Mouse (Mus musculus) intestine, embryonic 15.5 days (tissue): ENCODE data around the gene Tubg1. TPM values are rescaled to one million over a fixed set of nuclear protein-coding genes. Genes with fewer than 3 reads are reported as not detected.

Experiments
- ATAC-seq: fragments of 200-750 bp; cut with Nextera tagmentation; 2 replicates; pipeline ENCODE4 v1.8.0; 2017; ENCODE audit warnings: moderate TSS enrichment, moderate library complexity
- H3K27ac ChIP-seq: fragments of 300-500 bp; sonication (generic); 2 replicates; pipeline ENCODE4 v1.5.1; 2015; ENCODE audit warnings: mild to moderate bottlenecking, inconsistent platforms
- H3K27me3 ChIP-seq: fragments of 300-500 bp; sonication (generic); replicated peaks from 2 replicates; pipeline ENCODE4 v1.6.1; 2015; ENCODE audit warnings: inconsistent platforms
- H3K36me3 ChIP-seq: fragments of 300-500 bp; sonication (generic); 2 replicates; pipeline ENCODE4 v1.6.1; 2015; ENCODE audit warnings: inconsistent platforms
- H3K4me1 ChIP-seq: fragments of 300-500 bp; sonication (generic); replicated peaks from 2 replicates; pipeline ENCODE4 v1.6.1; 2015; ENCODE audit warnings: inconsistent platforms
- H3K4me2 ChIP-seq: fragments of 300-500 bp; sonication (generic); replicated peaks from 2 replicates; pipeline ENCODE4 v1.6.1; 2015; ENCODE audit warnings: mild to moderate bottlenecking, inconsistent platforms
- H3K4me3 ChIP-seq: fragments of 300-500 bp; sonication (generic); replicated peaks from 2 replicates; pipeline ENCODE4 v1.5.1; 2015; ENCODE audit warnings: inconsistent platforms
- H3K9ac ChIP-seq: fragments of 300-500 bp; sonication (generic); 2 replicates; pipeline ENCODE4 v1.6.1; 2015; ENCODE audit warnings: inconsistent platforms
- H3K9me3 ChIP-seq: fragments of 300-500 bp; sonication (generic); 2 replicates; pipeline ENCODE4 v1.6.1; 2016; ENCODE audit warnings: inconsistent platforms
- WGBS: fragments of 180-500 bp; shearing (Covaris S2); methylation state at CpG from one replicate; pipeline ENCODE4 v1.1.7; 2015; 5-methylcytosine and 5-hydroxymethylcytosine counted together
- polyA plus RNA-seq: library from polyadenylated mRNA; unstranded; fragments of >200 nt; fragmentation: Nextera tagmentation; extraction: Ambion mirVana; gene quantifications from 2 replicates; pipeline ENCODE4 v1.2.1, GENCODE M21; 2015

Tubg1 gene
- polyA plus RNA-seq = 58.7 and 59.2 TPM in 2 replicates

DNA sequence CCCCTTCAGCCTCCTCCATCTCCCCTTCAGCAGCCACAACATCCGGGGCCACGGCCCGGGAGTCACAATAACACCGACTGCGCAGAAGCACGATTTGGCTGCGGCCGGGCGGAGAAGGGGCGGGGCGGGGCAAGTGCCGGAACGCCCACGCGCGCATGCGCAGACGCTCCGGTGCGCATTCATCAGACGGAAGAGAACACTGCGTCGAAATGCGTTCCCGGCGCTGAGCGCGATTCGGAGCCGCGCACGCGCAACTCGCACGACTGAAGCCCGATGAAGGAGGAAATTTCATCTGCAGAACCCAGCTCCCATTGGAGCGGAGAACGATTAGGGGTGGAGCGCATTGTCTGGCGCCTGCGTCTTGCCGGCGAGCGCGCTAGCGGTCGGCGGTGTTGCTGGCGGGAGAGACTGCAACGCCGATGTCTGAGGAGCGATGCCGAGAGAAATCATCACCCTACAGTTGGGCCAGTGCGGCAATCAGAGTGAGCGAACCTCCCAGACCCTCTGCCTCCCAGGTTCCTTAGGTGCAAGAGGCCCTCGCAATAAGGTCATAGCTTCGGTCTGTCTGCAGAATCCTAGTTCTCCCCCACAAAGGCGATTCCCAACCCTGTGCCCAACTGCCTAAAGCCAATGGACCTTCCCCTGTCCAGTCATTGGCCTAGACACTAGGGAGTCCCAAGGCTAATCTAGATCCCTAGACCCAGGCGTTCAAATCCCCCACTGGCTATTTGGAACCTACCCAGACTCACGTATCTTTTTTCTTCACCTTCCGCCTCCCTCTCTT, at the start of gene Tubg1, which contains the start of gene Retreg3:
Tubg1 (plus strand) TSS at position 178 of the 784 bp plus-strand sequence.
Retreg3 (minus strand) TSS at position 133 of the 784 bp plus-strand sequence.
- under 1% methylated on average over 61 of the region's 61 CpGs for WGBS

DNA sequence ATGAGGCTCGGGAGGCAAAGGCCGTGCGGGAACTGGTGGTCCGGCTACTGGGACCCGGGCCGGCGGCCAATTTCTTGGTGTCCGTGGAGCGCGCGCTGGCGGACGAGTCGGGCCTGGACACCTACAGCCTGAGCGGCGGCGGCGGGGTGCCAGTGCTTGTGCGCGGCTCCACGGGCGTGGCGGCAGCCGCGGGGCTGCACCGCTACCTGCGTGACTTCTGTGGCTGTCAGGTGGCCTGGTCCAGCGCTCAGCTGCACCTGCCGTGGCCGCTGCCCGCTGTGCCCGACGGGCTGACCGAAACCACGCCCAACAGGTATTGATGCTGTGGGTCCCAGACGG, 49.6 kb upstream of the Tubg1 start:
- 0% methylated on average over 36 of the region's 36 CpGs for WGBS
- ATAC-seq = peak; percentile 77
- Histone ChIP-seq H3K4me2 (peak overlapping the region; percentile 99), H3K27ac (no peak overlapping the region), H3K27me3 (no peaks in the 10 kb centered on the region; the same call in 1 of the 2 replicates), H3K4me3 (peak overlapping the region; percentile 77), H3K36me3 (no peaks in the 10 kb centered on the region), H3K9ac (peak overlapping the region; percentile 82), H3K4me1 (peaks cover 16% of the 10 kb centered on the region; the same call in 1 of the 2 replicates), H3K9me3 (no peaks in the 10 kb centered on the region)

More for the DNA sequence above, at the start of gene Tubg1, which contains the start of gene Retreg3:
- 0 out of 2 replicates have a peak, but pooled peaks cover 6% of the 10 kb centered on the region for H3K36me3 ChIP-seq
- peaks cover 18% of the 10 kb centered on the region for H3K4me1 ChIP-seq
- no peaks in the 10 kb centered on the region for H3K9me3 ChIP-seq
- H3K9ac ChIP-seq = peak within 1 kb of the TSS; percentile 95
- no peaks in the 10 kb centered on the region for H3K27me3 ChIP-seq
- H3K4me2 ChIP-seq = peak within 1 kb of the TSS; percentile 86
- peak within 1 kb of the TSS; percentile 95 for H3K4me3 ChIP-seq
- peak; percentile 98 for ATAC-seq
- peak within 1 kb of the TSS; percentile 87 for H3K27ac ChIP-seq

DNA sequence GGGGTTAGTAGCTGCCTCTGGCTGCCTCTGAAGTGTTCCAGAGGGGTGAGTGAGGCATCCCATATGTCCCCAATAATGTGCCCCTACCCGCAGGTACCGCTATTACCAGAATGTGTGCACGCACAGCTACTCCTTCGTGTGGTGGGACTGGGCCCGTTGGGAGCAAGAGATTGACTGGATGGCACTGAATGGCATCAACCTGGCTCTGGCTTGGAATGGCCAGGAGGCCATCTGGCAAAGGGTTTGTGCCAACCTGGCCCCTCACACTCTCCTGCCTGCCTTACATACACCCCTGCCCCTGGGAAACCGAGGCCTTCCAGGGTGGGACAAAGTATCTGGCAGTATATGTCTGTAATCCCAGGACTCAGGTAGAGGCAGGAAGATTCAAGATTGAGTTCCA, 48.8 kb upstream of the Tubg1 start:
- H3K4me2 ChIP-seq = peak overlapping the region; percentile 99
- ATAC-seq = no peak
- WGBS = 79% methylated on average over 6 of the region's 6 CpGs
- peaks cover 16% of the 10 kb centered on the region; the same call in 1 of the 2 replicates for H3K4me1 ChIP-seq
- no peaks in the 10 kb centered on the region for H3K36me3 ChIP-seq
- no peaks in the 10 kb centered on the region; the same call in 1 of the 2 replicates for H3K27me3 ChIP-seq
- no peak overlapping the region for H3K9ac ChIP-seq
- no peak overlapping the region for H3K27ac ChIP-seq
- peak overlapping the region; percentile 77; the same call in 1 of the 2 replicates for H3K4me3 ChIP-seq
- no peaks in the 10 kb centered on the region for H3K9me3 ChIP-seq

DNA sequence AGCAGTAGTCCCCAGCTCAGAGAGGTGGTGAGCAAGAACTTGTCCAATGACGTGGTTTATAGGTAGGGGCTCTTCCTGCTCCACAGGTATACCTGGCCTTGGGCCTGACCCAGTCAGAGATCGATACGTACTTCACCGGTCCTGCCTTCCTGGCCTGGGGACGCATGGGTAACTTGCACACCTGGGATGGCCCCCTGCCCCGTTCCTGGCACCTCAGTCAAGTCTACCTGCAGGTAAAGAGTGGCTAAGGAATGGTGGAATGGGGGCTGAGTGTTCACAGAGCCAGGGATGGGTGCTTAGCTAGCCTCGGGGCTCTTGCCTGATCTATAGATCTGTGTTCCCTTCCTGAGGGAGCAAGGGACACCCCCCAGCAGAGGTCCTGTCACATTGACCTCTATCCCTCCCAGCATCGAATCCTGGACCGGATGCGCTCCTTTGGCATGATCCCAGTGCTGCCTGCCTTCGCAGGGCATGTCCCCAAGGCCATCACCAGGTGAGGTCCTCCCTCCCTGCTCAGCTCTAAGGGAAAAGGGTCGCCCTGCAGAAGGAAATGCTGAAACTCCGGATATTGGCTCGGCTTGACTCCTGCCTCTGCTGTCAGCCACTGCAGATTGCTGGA, 47.8 kb upstream of the Tubg1 start:
- Histone ChIP-seq H3K4me2 (no peak overlapping the region), H3K27ac (no peak overlapping the region), H3K4me1 (peaks cover 11% of the 10 kb centered on the region; the same call in 1 of the 2 replicates), H3K36me3 (no peaks in the 10 kb centered on the region), H3K9me3 (no peaks in the 10 kb centered on the region), H3K4me3 (no peak overlapping the region), H3K27me3 (no peaks in the 10 kb centered on the region; the same call in 1 of the 2 replicates), H3K9ac (no peak overlapping the region)
- 72% methylated on average over 14 of the region's 14 CpGs for WGBS
- no peak for ATAC-seq

DNA sequence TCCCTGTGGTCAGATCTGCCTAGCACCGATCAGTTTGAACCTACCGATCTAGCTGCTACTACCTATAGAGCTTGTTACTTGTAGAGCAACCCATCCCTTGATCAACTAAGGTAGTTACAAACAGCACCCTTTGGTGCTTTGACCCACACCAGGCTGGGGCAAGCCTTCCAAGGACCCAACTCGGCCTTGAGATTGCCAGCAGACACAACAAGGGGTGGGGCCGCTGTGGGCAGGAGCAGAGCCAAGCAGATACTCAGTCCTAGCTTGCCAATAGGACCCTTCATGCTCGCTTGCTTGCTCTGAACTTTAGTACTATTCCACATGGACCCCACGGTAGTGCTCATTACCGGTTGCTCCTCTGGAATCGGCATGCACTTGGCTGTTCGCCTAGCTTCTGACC, 41.6 kb upstream of the Tubg1 start, which contains the start of gene Hsd17b1:
Hsd17b1 (plus strand) TSS at position 291 of the 400 bp plus-strand sequence.
- Histone ChIP-seq H3K9me3 (no peaks in the 10 kb centered on the region), H3K4me2 (no peak within 1 kb of the TSS), H3K9ac (no peak within 1 kb of the TSS), H3K4me1 (peaks cover 4% of the 10 kb centered on the region), H3K36me3 (no peaks in the 10 kb centered on the region), H3K27ac (no peak within 1 kb of the TSS), H3K27me3 (peaks cover 39% of the 10 kb centered on the region), H3K4me3 (no peak within 1 kb of the TSS)
- no peak for ATAC-seq
- WGBS = 75% methylated on average over 9 of the region's 9 CpGs

DNA sequence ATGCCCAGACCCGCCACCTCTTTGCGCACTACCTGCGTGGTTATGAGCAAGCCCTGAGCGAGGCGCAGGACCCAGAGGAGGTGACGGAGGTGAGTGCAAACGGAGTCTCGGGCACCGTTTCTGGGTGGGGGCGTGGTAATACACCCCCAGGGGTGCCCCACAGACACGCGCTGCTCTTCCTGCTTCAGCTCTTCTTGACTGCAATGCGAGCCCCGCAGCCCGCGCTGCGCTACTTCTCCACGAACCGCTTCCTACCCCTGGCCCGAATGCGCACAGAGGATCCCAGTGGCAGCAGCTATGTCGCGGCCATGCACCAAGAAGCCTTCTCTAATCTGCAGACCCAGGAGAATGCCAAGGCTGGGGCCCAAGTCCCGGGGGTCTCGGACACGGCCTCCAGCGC, 40.0 kb upstream of the Tubg1 start:
- H3K36me3 ChIP-seq = no peaks in the 10 kb centered on the region
- peaks cover 39% of the 10 kb centered on the region for H3K27me3 ChIP-seq
- H3K4me2 ChIP-seq = peak overlapping the region; percentile 45
- peaks cover 15% of the 10 kb centered on the region for H3K4me1 ChIP-seq
- H3K4me3 ChIP-seq = peak overlapping the region; percentile 2
- 4% methylated on average over 27 of the region's 27 CpGs for WGBS
- no peak for ATAC-seq
- H3K9me3 ChIP-seq = no peaks in the 10 kb centered on the region
- H3K27ac ChIP-seq = no peak overlapping the region
- H3K9ac ChIP-seq = no peak overlapping the region

DNA sequence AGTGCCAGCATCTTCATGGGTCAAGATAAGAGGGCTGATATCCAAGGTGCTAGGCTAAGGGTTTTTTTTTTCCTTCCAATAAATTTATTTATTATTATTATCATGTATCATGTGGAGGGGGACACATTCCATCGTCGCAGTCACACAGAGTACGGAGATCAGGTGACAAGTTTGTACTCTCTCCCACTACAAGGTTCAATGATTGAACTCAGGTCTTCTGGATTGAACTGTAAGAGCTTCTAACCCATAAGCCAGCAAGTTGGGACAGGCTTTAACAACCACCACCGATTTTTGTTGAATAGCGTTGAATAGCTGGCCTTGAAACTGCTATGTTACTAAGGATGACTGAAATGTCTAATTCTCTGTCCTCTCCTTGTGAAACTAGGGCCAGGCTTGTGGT, 39.3 kb upstream of the Tubg1 start:
- no peaks in the 10 kb centered on the region for H3K9me3 ChIP-seq
- H3K4me2 ChIP-seq = no peak overlapping the region
- H3K9ac ChIP-seq = no peak overlapping the region
- H3K36me3 ChIP-seq = no peaks in the 10 kb centered on the region
- WGBS = 73% methylated on average over 5 of the region's 5 CpGs
- no peak for ATAC-seq
- no peak overlapping the region for H3K27ac ChIP-seq
- H3K27me3 ChIP-seq = peaks cover 39% of the 10 kb centered on the region
- peaks cover 15% of the 10 kb centered on the region for H3K4me1 ChIP-seq
- no peak overlapping the region for H3K4me3 ChIP-seq

DNA sequence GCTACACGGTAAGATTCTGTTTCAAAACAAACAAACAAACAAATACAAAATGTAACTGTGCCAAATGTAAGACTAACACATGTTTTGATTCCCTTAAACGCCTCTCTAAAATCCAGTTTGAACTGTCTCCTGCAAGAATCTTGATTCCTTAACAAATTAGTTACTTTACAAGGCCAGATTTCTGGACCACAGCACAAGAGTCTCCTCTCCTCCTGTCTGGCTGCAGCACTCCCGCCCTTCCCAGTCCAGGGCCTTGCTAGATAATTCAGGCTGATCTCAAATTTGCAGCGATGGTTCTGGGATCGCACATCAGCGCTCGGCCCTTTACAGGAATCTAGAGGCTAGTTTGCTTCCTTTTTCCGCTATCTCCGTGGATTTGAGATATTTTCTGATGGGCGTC, 38.1 kb upstream of the Tubg1 start:
- peak overlapping the region; percentile 83 for H3K4me3 ChIP-seq
- H3K9me3 ChIP-seq = no peaks in the 10 kb centered on the region
- H3K27ac ChIP-seq = peak overlapping the region; percentile 81; the same call in 1 of the 2 replicates
- 6% methylated on average over 10 of the region's 10 CpGs for whole genome bisulfite sequencing
- peak overlapping the region; percentile 17; the same call in 1 of the 2 replicates for H3K9ac ChIP-seq
- peaks cover 27% of the 10 kb centered on the region for H3K4me1 ChIP-seq
- peaks cover 39% of the 10 kb centered on the region for H3K27me3 ChIP-seq
- no peak for ATAC-seq
- H3K4me2 ChIP-seq = peak overlapping the region; percentile 97
- H3K36me3 ChIP-seq = no peaks in the 10 kb centered on the region

DNA sequence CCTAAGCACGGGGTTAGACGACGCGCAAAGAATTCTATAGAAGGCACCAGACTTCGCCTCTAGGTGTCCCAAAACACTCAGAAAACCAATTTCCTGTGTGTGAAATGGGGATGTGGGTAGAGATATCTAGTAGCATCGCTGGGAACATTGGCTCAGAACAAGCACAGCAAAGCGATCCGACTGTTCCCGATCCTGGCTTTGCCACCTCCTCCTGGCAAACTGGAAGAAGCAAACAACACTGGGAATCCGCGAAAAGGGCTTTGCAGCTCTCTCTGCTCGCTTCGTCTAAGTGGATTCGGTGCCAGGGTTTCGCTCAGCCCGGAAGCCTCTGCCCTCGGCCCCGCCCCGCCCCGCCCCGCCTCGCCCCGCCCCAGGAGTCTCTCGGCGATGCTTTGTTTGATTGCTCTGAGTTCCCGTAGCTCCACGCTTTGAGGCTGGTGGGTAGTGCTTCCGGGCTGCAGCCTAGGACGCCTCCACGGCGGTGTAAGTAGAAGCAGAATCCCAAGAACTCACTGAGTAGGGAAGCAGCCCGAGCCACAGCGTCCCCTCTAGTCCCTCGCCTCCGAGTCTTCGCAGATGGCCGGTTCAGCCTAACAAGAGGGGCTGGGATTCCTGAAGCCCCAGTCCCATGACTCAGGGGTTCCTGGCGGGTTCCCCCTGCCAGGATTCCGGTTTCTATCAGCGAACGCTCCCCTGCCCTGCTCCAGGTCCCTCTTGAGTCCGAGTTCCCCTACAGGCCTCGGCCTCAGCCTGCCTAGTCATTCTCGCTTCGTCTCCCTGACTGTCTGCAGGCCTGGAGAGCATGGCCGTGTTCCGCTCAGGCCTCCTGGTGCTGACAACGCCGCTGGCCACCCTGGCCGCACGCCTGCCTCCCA, 37.3 kb upstream of the Tubg1 start, which contains the start of gene Coasy:
Coasy (plus strand) TSS at position 358 of the 875 bp plus-strand sequence.
- H3K27ac ChIP-seq = peak within 1 kb of the TSS; percentile 93
- H3K27me3 ChIP-seq = peaks cover 35% of the 10 kb centered on the region
- H3K4me1 ChIP-seq = peaks cover 30% of the 10 kb centered on the region
- peak within 1 kb of the TSS; percentile 89 for H3K9ac ChIP-seq
- H3K4me3 ChIP-seq = peak within 1 kb of the TSS; percentile 83
- no peaks in the 10 kb centered on the region for H3K9me3 ChIP-seq
- H3K4me2 ChIP-seq = peak within 1 kb of the TSS; percentile 97
- WGBS = under 1% methylated on average over 51 of the region's 51 CpGs
- ATAC-seq = peak; percentile 91
- H3K36me3 ChIP-seq = no peaks in the 10 kb centered on the region

DNA sequence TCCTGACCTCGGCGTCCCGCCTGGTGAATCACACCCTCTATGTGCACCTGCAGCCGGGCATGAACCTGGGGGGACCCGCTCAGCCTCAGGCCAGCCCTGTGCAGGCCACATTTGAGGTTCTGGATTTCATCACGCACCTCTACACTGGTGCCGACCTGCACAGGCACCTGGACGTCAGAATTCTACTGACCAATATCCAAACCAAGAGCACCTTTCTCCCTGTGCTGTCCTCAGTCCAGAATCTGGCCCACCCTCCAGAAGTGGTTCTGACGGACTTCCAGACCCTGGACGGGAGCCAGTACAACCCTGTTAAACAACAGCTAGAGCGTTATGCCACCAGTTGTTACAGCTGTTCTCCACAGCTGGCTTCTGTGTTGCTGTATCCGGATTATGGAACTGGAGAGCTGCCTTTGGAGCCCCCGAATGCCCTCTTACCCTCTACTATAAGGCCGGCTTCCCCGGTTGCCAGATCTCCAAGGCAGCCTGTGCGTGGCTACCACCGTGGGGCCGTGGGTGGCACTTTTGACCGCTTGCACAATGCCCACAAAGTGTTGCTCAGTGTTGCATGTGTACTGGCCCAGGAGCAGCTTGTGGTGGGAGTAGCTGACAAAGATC, 36.5 kb upstream of the Tubg1 start:
- H3K4me3 ChIP-seq = peak overlapping the region; percentile 83
- peaks cover 27% of the 10 kb centered on the region for H3K27me3 ChIP-seq
- H3K36me3 ChIP-seq = no peaks in the 10 kb centered on the region
- H3K9me3 ChIP-seq = no peaks in the 10 kb centered on the region
- WGBS = 31% methylated on average over 19 of the region's 19 CpGs
- peak overlapping the region; percentile 89 for H3K9ac ChIP-seq
- ATAC-seq = no peak
- H3K4me1 ChIP-seq = peaks cover 38% of the 10 kb centered on the region
- peak overlapping the region; percentile 93 for H3K27ac ChIP-seq
- H3K4me2 ChIP-seq = peak overlapping the region; percentile 97

DNA sequence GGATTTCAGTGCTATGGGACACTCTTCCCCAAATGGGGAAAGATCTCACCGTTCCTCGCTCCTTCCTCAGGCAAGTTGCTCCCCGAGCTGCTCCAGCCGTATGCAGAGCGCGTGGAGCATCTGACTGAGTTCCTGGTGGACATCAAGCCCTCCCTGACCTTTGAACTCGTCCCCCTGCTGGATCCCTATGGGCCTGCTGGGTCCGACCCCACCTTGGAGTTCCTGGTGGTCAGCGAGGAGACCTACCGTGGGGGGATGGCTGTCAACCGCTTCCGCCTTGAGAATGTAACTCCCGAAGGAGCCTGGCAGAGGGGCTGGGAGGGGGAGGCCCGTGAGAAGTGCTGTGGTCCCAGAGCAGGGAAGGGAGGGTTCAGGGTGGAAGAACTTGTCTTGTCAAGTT, 35.5 kb upstream of the Tubg1 start:
- H3K4me3 ChIP-seq = no peak overlapping the region
- H3K4me2 ChIP-seq = no peak overlapping the region
- peaks cover 38% of the 10 kb centered on the region for H3K4me1 ChIP-seq
- no peaks in the 10 kb centered on the region for H3K9me3 ChIP-seq
- no peak for ATAC-seq
- H3K36me3 ChIP-seq = peaks cover 2% of the 10 kb centered on the region; the same call in 1 of the 2 replicates
- no peak overlapping the region for H3K9ac ChIP-seq
- no peak overlapping the region for H3K27ac ChIP-seq
- H3K27me3 ChIP-seq = peaks cover 17% of the 10 kb centered on the region
- WGBS = 83% methylated on average over 14 of the region's 14 CpGs
